Mouse (Mus musculus): Measurements from ENCODE around the gene Mgat5.

DNA sequence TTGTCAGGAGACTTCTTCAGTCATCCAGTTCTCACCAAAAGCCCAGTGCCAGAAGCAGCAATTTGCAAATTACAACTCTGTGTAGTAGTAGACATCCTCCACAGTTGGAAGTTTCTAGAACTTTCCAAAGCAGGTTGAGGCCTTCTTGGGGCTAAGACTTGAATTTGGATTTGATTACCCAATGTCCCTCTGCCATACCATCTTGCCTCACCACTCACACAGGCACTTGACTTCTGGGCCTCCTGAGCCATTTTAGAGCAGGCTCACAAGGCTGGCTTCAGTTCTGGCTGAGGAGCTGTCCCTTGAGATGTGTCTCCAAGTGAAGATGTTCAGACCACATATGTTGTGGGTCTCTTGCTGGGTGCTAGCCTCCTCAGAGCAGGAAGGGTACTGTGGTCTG lies 86.9 kb downstream of the Mgat5 start:
- TF ChIP-seq CTCF (IDR thresholded peaks at IDR 0.05; ENCODE audit: low read depth) (no peak), EP300 (IDR thresholded peaks at IDR 0.05; ENCODE audit: low read depth) (no peak)

Measured in heart, postnatal 0 days (tissue).